Comparison of ENCODE assay signal across 8 mouse cellular contexts in genomic region chr16:49616263-49616872, GRCm38 (mm10).
DNase-seq lines count a peak whose midpoint lies in the region; ATAC-seq and TF ChIP-seq lines count a peak whose summit lies in the region.

No protein-coding gene starts in this region.

- H3K4me3 ChIP-seq in embryonic facial prominence, embryonic 15.5 days (replicated peaks) = peak overlapping the region; percentile 24
- H3K4me3 ChIP-seq in limb, embryonic 14.5 days (replicated peaks; ENCODE audit: low read length) = no peak overlapping the region

- 0 out of 2 replicates have a peak, but pooled peaks cover 3% of the 10 kb centered on the region for H3K9me3 ChIP-seq in embryonic facial prominence, embryonic 15.5 days (replicated peaks)
- H3K9me3 ChIP-seq in limb, embryonic 14.5 days (ENCODE audit: control insufficient read depth, low read length) = peaks cover 8% of the 10 kb centered on the region; the same call in 1 of the 2 replicates

- H3K9ac ChIP-seq in embryonic facial prominence, embryonic 15.5 days = no peak overlapping the region
- no peak overlapping the region for H3K9ac ChIP-seq in limb, embryonic 14.5 days (ENCODE audit: low read depth, low read length, severe bottlenecking)

- ATAC-seq in embryonic facial prominence, embryonic 15.5 days (ENCODE audit: insufficient number of reproducible peaks, low FRiP score, low TSS enrichment, low read depth) = no peak; the same call in 1 of the 2 replicates
- peak; percentile 63 for ATAC-seq in limb, embryonic 14.5 days (ENCODE audit: low FRiP score, low read depth)

- H3K36me3 ChIP-seq in embryonic facial prominence, embryonic 15.5 days = no peaks in the 10 kb centered on the region
- no peaks in the 10 kb centered on the region for H3K36me3 ChIP-seq in limb, embryonic 14.5 days (ENCODE audit: control insufficient read depth, insufficient read depth, low read length)

- WGBS in embryonic facial prominence, embryonic 15.5 days = 42% methylated on average over 13 of the region's 13 CpGs
- WGBS in limb, embryonic 14.5 days = 49% methylated on average over 13 of the region's 13 CpGs

- peak; percentile 4 for DNase-seq in adrenal gland, postnatal 10 days
- no peak for DNase-seq in adrenal gland, adult 8-10 months
- DNase-seq in left cerebral cortex, postnatal 4 days = peak; percentile 26
- DNase-seq in left cerebral cortex, adult 11 months (ENCODE audit: low spot score) = no peak
- peak; percentile 72 for DNase-seq in limb, embryonic 14.5 days (ENCODE audit: low spot score)
- DNase-seq in c-Kit-positive CD71-positive TER-119-positive erythroid progenitor cells, embryonic 14.5 days (ENCODE audit: low spot score) = no peak
- DNase-seq in left cerebral cortex, postnatal 14 days (ENCODE audit: low spot score in 2 of 2) = no peak

- no peak for TF ChIP-seq POLR2A in limb, embryonic 14.5 days (IDR thresholded peaks at IDR 0.05; ENCODE audit: borderline replicate concordance, extremely low read depth, insufficient read depth, insufficient read length)

- 0 out of 2 replicates have a peak, but pooled peaks cover 3% of the 10 kb centered on the region for H3K4me1 ChIP-seq in embryonic facial prominence, embryonic 15.5 days
- H3K4me1 ChIP-seq in limb, embryonic 14.5 days (ENCODE audit: control insufficient read depth, insufficient read depth, low read length) = no peaks in the 10 kb centered on the region

- H3K27me3 ChIP-seq in embryonic facial prominence, embryonic 15.5 days = no peaks in the 10 kb centered on the region
- H3K27me3 ChIP-seq in limb, embryonic 14.5 days (ENCODE audit: control insufficient read depth, insufficient read depth, low read length) = no peaks in the 10 kb centered on the region

- 0 out of 2 replicates have a peak overlapping the region, but pooled peaks have one; percentile 40 for H3K27ac ChIP-seq in embryonic facial prominence, embryonic 15.5 days (replicated peaks)
- H3K27ac ChIP-seq in limb, embryonic 14.5 days (replicated peaks; ENCODE audit: low read depth, low read length) = no peak overlapping the region

- intact Hi-C loops in left cerebral cortex, postnatal 4 days (cut with DNase I) = no loop called here
- intact Hi-C loops in left cerebral cortex, postnatal 14 days (cut with DNase I) = no loop called here

- peak overlapping the region; percentile 42 for H3K4me2 ChIP-seq in embryonic facial prominence, embryonic 15.5 days (replicated peaks)
- peak overlapping the region; percentile 20; the same call in 1 of the 2 replicates for H3K4me2 ChIP-seq in limb, embryonic 14.5 days (replicated peaks; ENCODE audit: low read depth, low read length, severe bottlenecking)

Comparison
In these comparisons a context has a peak if more than half of its experiments do, and no peak if none do; other contexts are left out.
1. DNase-seq: peak in adrenal gland, postnatal 10 days (single experiment), left cerebral cortex, postnatal 4 days (single experiment) and limb, embryonic 14.5 days (single experiment); none in adrenal gland, adult 8-10 months (single experiment), left cerebral cortex, adult 11 months (single experiment), c-Kit-positive CD71-positive TER-119-positive erythroid progenitor cells, embryonic 14.5 days (single experiment) and left cerebral cortex, postnatal 14 days (0 of 2).